Mouse (Mus musculus) central nervous system, embryonic 18 days (tissue): ENCODE measurements around the gene Nkg7. TPM values are rescaled to one million over a fixed set of nuclear protein-coding genes. Genes with fewer than 3 reads are reported as not detected.

Experiments
- polyA plus RNA-seq: library from polyadenylated mRNA; depleted of rRNA; stranded (reverse); fragments of >200 nt; gene quantifications from 2 replicates; pipeline ENCODE4 v1.2.3, GENCODE M21; 2012; rRNA removed

The Nkg7 gene
- 0.08 TPM in 1 of 2 replicates, not detected in the other for polyA plus RNA-seq

DNA sequence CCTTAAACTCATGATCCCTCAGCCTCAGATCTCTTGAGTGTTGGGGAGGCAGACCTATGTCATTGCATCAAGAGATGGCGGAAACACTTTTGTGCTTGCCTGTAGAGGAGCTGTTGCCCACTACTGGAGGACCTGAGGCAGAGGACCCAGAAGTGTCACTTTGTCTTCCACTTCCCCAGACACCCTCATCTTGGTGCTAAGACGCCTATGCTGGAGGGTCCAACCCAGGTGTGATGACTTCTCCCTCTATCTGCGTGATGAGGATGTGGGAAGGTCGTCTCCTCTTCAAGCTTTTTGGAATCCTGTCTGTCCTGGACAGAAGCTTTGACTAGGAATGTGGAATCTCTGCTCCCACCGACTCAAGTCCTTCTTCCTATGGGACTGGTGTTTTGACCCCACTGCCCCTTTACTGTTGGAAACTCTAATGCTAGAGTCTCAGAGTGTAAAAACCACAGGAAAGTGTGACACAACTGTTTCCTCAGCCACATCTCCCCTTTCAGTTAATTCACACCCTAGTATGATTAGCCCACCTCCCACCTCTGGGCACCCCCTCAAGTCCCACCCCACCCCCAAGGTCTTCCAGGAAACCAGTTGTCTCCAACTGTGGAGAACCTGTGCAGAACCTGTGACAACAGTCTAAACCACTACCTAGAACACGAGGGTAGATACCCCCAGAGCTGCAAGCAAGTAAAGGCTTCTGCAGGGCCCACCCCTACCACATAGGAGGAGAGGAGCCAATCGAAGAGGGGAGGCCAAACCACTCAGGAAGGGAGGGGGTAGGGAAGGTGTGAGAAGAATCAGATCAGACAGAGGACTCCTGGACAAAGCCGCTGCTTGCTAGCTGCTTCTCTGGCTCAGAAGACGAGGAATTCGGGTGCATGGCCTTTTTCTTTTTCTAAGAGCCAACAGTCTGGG, at the start of gene Nkg7:
TSS of gene Nkg7 (plus strand) at position 733 of the 915 bp plus-strand sequence.

DNA sequence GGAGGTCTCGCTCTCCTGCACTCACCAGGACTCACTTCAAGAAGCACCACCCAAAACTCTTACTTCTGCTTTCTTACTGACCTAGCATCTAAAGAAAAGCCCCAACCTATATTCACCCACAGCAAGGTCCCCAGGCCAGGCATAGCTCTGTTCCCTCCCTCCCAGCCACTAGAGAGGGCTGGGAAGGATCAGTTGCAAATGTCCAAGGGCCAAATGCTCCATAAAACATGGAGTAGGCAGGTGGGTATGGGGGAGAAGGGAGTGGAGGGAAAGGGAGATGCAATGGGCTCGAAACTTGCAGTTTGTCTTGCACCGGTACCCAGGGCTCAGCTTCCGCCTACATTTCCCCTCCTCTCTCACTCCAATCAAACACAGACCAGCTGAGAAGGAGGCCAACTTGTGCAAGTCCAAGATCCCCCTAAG, 28.7 kb upstream of the Nkg7 start, which contains the start of gene Siglecg:
TSS of gene Siglecg (plus strand) at position 74 of the 423 bp plus-strand sequence.

DNA sequence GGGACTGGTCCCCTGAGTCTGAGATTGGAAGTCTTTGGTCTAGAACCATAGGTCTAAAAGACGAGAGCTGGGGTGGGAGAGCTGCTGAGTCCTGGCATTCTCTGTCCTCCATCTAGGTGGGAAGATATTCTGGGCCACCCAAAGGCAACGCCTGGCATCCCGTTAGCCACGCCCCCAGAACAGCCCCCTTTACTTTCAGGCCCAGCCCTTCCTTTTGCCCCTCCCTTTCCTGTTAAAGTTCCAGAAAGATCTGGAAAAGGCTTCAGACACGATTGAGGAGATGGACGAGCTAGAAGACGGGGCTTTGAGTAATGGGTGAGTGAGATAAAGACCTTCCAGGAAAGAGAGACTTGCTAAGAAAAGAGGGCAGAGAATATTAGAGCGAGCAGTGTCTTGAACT, 9.5 kb upstream of the Nkg7 start, which contains the start of gene Lim2:
TSS of gene Lim2 (plus strand) at position 265 of the 400 bp plus-strand sequence.

DNA sequence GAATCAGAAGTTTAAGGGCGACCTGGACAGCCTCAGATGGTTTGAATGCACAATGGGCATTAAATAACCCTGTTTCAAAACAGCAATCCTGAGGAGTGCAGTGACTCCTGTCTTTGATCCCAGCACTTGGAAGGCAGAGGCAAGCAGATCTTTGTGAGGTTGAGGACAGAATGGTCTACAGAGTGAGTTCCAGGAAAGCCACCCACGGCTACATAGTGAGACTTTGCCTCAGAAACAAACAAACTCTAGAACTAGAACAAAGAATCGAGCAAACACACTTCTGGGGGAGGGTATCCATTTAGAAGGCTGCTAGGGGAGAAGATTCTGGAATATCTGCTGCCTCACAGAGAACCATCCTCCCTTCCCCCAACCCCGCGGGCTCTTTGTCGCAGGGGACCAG, 3.6 kb downstream of the Nkg7 start, which contains the start of gene Cldnd2:
TSS of gene Cldnd2 (plus strand) at position 301 of the 400 bp plus-strand sequence.

DNA sequence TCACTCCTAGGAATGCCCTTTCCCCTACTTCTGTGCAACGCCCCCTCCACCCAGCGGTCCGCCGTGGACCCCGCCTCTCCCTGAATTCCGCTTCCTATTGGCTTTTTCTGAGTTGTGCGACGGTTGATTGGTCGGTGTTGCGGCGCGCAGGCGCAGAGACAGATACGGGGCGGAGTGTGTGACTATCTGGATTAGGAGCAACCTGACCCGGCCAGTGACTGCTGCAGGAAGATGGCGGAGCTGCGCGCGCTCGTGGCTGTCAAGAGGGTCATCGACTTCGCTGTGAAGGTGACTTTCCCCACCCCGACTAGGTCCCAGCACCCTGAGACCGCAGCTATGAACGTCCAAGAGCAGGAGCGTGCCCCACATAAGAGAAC, 7.0 kb downstream of the Nkg7 start, which contains the start of the genes Etfb and Gm45233:
TSS of gene Etfb (plus strand) at position 167 of the 377 bp plus-strand sequence.
TSS of gene Gm45233 (plus strand) at position 212 of the 377 bp plus-strand sequence.

GRCm38 (mm10) chr7:43462851-43463250, 26.0 kb downstream of the Nkg7 start, which contains the start of gene Vsig10l:
TSS of gene Vsig10l (plus strand) at chr7:43463151.

Other genes starting within 250 kb of the Nkg7 start
- gene Zfp715, start 123.8 kb upstream of the Nkg7 start, polyA plus RNA-seq = 21.3 and 23.2 TPM in 2 replicates
- 0.08 and 0.11 TPM in 2 replicates for gene Siglecf, start 85.7 kb upstream of the Nkg7 start, polyA plus RNA-seq
- 0.03 and 0.21 TPM in 2 replicates for gene Siglecg, start 28.9 kb upstream of the Nkg7 start, polyA plus RNA-seq
- not detected in 2 replicates for gene Lim2, start 9.4 kb upstream of the Nkg7 start, polyA plus RNA-seq
- gene Cldnd2, start 3.7 kb downstream of the Nkg7 start, polyA plus RNA-seq = not detected in 2 replicates
- gene Etfb, start 7.0 kb downstream of the Nkg7 start, polyA plus RNA-seq = 67.2 and 78.6 TPM in 2 replicates
- 1.2 and 1.4 TPM in 2 replicates for gene Gm45233, start 7.1 kb downstream of the Nkg7 start, polyA plus RNA-seq
- gene Vsig10l, start 26.1 kb downstream of the Nkg7 start, polyA plus RNA-seq = 7.7 and 9.7 TPM in 2 replicates
- gene Iglon5, start 53.0 kb downstream of the Nkg7 start, polyA plus RNA-seq = 67.3 and 80.8 TPM in 2 replicates
- gene 4931406B18Rik, start 68.9 kb downstream of the Nkg7 start, polyA plus RNA-seq = not detected in 2 replicates
- gene Cd33, start 107.4 kb downstream of the Nkg7 start, polyA plus RNA-seq = 0.93 and 1.6 TPM in 2 replicates
- 13.1 and 13.3 TPM in 2 replicates for gene Zfp658, start 125.2 kb downstream of the Nkg7 start, polyA plus RNA-seq
- 8.7 and 9.2 TPM in 2 replicates for gene Zfp719, start 142.5 kb downstream of the Nkg7 start, polyA plus RNA-seq
- 0.27 and 0.33 TPM in 2 replicates for gene Zfp819, start 170.1 kb downstream of the Nkg7 start, polyA plus RNA-seq
- gene Ceacam18, start 197.6 kb downstream of the Nkg7 start, polyA plus RNA-seq = 0.03 and 0.08 TPM in 2 replicates
- gene Siglece, start 223.1 kb downstream of the Nkg7 start, polyA plus RNA-seq = 0.16 and 0.19 TPM in 2 replicates
- gene Ctu1, start 234.9 kb downstream of the Nkg7 start, polyA plus RNA-seq = 26.2 and 27.5 TPM in 2 replicates